Mouse (Mus musculus): ENCODE measurements around the gene Mras. TPM values are rescaled to one million over a fixed set of nuclear protein-coding genes. Genes with fewer than 3 reads are reported as not detected.

Gene Mras
- polyA plus RNA-seq, 1 experiment from 2014 or later = 29.6 TPM

- H3K9ac ChIP-seq = no peak overlapping the region
- no peaks in the 10 kb centered on the region for H3K9me3 ChIP-seq
- no peaks in the 10 kb centered on the region for H3K4me1 ChIP-seq
- no peak overlapping the region for H3K27ac ChIP-seq
- no peak overlapping the region for H3K4me3 ChIP-seq
- no peak for ATAC-seq (ENCODE audit: low FRiP score, low read depth)
- WGBS = 42% methylated on average over 12 of the region's 12 CpGs
- no peak overlapping the region for H3K4me2 ChIP-seq (replicated peaks)
- no peaks in the 10 kb centered on the region for H3K36me3 ChIP-seq
- no peaks in the 10 kb centered on the region for H3K27me3 ChIP-seq
Measured at GRCm38 (mm10) chr9:99458529-99459208, 21.5 kb upstream of the Mras start.

- no peaks in the 10 kb centered on the region for H3K36me3 ChIP-seq
- H3K27me3 ChIP-seq = peaks cover 23% of the 10 kb centered on the region
- no peaks in the 10 kb centered on the region for H3K9me3 ChIP-seq
- 75% methylated on average over 4 of the region's 4 CpGs for WGBS
- H3K4me2 ChIP-seq (replicated peaks) = no peak overlapping the region
- peaks cover 5% of the 10 kb centered on the region; the same call in 1 of the 2 replicates for H3K4me1 ChIP-seq
- no peak overlapping the region for H3K9ac ChIP-seq
- H3K27ac ChIP-seq = no peak overlapping the region
- no peak for ATAC-seq (ENCODE audit: low FRiP score, low read depth)
- no peak overlapping the region for H3K4me3 ChIP-seq
Measured at GRCm38 (mm10) chr9:99454211-99454610, 17.0 kb upstream of the Mras start.

- 5% methylated on average over 14 of the region's 14 CpGs for WGBS
- H3K4me2 ChIP-seq (replicated peaks) = peak within 1 kb of the TSS; percentile 48
- H3K4me1 ChIP-seq = peaks cover 5% of the 10 kb centered on the region; the same call in 1 of the 2 replicates
- no peaks in the 10 kb centered on the region for H3K9me3 ChIP-seq
- H3K9ac ChIP-seq = no peak within 1 kb of the TSS
- no peaks in the 10 kb centered on the region for H3K36me3 ChIP-seq
- ATAC-seq (ENCODE audit: low FRiP score, low read depth) = no peak
- peak within 1 kb of the TSS; percentile 19 for H3K4me3 ChIP-seq
- no peak within 1 kb of the TSS for H3K27ac ChIP-seq
- H3K27me3 ChIP-seq = peaks cover 23% of the 10 kb centered on the region
Measured at GRCm38 (mm10) chr9:99451161-99451560, 14.0 kb upstream of the Mras start, which contains the start of gene Nme9. Gene Nme9, plus strand, starts transcription at chr9:99451475.

DNA sequence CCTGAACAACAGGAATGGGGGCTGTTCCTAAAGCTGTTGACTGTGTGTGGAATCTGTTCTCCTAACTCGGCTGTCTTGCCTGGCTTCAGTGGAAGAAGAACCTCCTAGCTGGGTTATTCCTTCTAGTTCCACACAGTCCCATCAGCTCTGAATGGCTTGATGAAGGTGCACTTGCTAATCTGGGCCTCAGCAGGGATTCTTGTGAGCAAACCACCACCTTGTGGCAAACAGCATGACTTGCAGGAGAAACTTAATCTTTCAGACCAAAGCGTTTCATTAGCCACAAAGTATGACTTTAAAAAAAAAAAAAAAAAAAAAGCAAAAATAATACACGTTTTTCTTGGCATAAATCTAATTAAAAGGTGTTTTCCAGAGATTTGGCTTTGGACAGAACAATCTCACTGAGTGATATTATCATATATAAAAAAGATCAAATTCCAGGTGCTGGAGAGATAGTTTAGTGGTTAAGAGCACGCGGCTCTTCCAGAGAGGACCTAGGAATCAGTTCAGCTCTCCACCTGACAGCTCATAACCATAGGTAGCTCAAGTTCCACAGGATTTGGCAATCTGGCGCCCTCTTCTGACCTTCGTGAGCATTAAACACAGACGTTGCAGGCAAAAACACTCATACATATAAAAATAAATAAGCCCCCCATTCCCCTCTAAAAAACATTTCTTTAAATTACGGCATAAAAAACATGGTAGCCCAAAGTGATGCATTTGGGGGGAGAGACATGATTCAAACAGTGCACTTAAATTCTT is 12.9 kb upstream of the Mras start:
- WGBS = 41% methylated on average over 9 of the region's 9 CpGs
- H3K4me3 ChIP-seq = no peak overlapping the region
- no peaks in the 10 kb centered on the region for H3K9me3 ChIP-seq
- H3K4me1 ChIP-seq = peaks cover 7% of the 10 kb centered on the region
- H3K4me2 ChIP-seq (replicated peaks) = no peak overlapping the region
- no peak for ATAC-seq (ENCODE audit: low FRiP score, low read depth)
- H3K36me3 ChIP-seq = no peaks in the 10 kb centered on the region
- H3K27me3 ChIP-seq = peaks cover 23% of the 10 kb centered on the region
- H3K9ac ChIP-seq = no peak overlapping the region
- H3K27ac ChIP-seq = no peak overlapping the region

- ATAC-seq (ENCODE audit: low FRiP score, low read depth) = no peak
- Histone ChIP-seq H3K27ac (no peak overlapping the region), H3K4me2 (replicated peaks) (no peak overlapping the region), H3K9me3 (no peaks in the 10 kb centered on the region), H3K4me3 (no peak overlapping the region), H3K27me3 (peaks cover 19% of the 10 kb centered on the region), H3K9ac (no peak overlapping the region), H3K36me3 (no peaks in the 10 kb centered on the region), H3K4me1 (peaks cover 12% of the 10 kb centered on the region)
- 72% methylated on average over 3 of the region's 3 CpGs for WGBS
Measured at GRCm38 (mm10) chr9:99447323-99447722, 10.1 kb upstream of the Mras start.

DNA sequence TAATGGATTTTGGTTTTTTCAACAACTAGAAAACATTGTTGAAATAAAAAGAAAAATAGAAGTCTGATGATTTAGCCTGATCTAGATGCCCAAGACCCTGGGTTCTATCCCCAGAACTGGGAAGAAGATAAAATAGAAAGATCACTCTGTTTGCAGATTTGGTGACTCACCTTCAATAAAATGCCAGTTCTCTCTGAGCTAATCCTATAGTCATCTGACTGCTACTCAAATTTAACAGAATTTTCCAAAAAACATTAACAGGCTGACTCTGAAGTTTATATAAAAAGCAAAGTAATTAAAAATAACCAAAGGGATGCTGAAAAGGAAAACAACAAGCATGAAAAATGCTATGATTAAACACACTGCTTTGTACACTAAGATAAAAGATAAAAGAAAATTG is 9.1 kb upstream of the Mras start:
- Histone ChIP-seq H3K27ac (no peak overlapping the region), H3K4me2 (replicated peaks) (no peak overlapping the region), H3K4me3 (no peak overlapping the region), H3K27me3 (peaks cover 13% of the 10 kb centered on the region), H3K9me3 (no peaks in the 10 kb centered on the region), H3K36me3 (no peaks in the 10 kb centered on the region), H3K4me1 (peaks cover 8% of the 10 kb centered on the region; the same call in 1 of the 2 replicates), H3K9ac (no peak overlapping the region)
- ATAC-seq (ENCODE audit: low FRiP score, low read depth) = no peak

DNA sequence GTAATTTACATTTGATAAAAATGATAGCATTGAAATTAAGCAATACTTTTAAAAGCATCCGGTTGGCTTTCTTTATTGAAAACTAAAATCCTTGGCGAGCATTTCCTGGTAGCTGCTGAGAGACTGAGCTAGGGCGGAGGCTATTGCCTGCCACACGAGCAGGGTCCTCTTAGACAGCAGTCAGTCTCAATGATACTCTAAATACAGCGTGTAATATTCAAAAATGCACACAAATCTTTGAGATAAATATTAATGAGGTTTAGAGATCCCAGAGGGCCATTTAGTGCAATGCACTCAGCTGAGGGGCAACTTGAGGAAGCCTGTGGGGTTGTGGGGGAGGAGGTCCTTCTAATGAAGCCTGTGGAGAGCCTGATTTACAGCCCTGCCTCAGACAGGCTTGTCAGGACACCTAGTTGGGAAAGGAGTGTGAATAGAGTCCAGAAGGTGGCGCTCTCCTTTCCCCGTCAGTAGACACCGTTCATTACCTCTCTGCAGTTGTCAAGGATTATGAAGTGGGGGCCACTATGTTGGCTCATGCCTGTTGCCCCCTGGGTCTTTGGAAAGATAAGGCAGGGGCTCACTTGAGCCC is 7.5 kb upstream of the Mras start:
- Histone ChIP-seq H3K4me1 (peaks cover 6% of the 10 kb centered on the region; the same call in 1 of the 2 replicates), H3K27ac (no peak overlapping the region), H3K9ac (no peak overlapping the region), H3K36me3 (no peaks in the 10 kb centered on the region), H3K4me3 (no peak overlapping the region), H3K27me3 (peaks cover 6% of the 10 kb centered on the region; the same call in 1 of the 2 replicates), H3K4me2 (replicated peaks) (no peak overlapping the region), H3K9me3 (no peaks in the 10 kb centered on the region)
- WGBS = 30% methylated on average over 8 of the region's 8 CpGs
- no peak for ATAC-seq (ENCODE audit: low FRiP score, low read depth)

- Histone ChIP-seq H3K4me3 (no peak overlapping the region), H3K9ac (no peak overlapping the region), H3K27ac (no peak overlapping the region), H3K27me3 (peaks cover 29% of the 10 kb centered on the region), H3K9me3 (no peaks in the 10 kb centered on the region), H3K4me2 (replicated peaks) (no peak overlapping the region), H3K36me3 (no peaks in the 10 kb centered on the region), H3K4me1 (peaks cover 13% of the 10 kb centered on the region)
- ATAC-seq (ENCODE audit: low FRiP score, low read depth) = no peak
- WGBS = 88% methylated on average over 4 of the region's 4 CpGs
Measured at GRCm38 (mm10) chr9:99441647-99442433, 4.7 kb upstream of the Mras start.

GRCm38 (mm10) chr9:99440941-99441340 is 3.8 kb upstream of the Mras start:
- peaks cover 13% of the 10 kb centered on the region for H3K4me1 ChIP-seq
- 69% methylated on average over 5 of the region's 5 CpGs for WGBS

GRCm38 (mm10) chr9:99439064-99439463 is 1.9 kb upstream of the Mras start:
- H3K27me3 ChIP-seq = peaks cover 27% of the 10 kb centered on the region
- peaks cover 24% of the 10 kb centered on the region for H3K4me1 ChIP-seq
- H3K27ac ChIP-seq = no peak overlapping the region
- ATAC-seq (ENCODE audit: low FRiP score, low read depth) = no peak
- no peak overlapping the region for H3K9ac ChIP-seq
- H3K9me3 ChIP-seq = no peaks in the 10 kb centered on the region
- H3K4me2 ChIP-seq (replicated peaks) = no peak overlapping the region
- no peak overlapping the region for H3K4me3 ChIP-seq
- no peaks in the 10 kb centered on the region for H3K36me3 ChIP-seq
- WGBS = 76% methylated on average over 8 of the region's 8 CpGs

More at GRCm38 (mm10) chr9:99440941-99441340, 3.8 kb upstream of the Mras start:
- H3K27ac ChIP-seq = no peak overlapping the region
- H3K4me3 ChIP-seq = no peak overlapping the region
- no peak overlapping the region for H3K4me2 ChIP-seq (replicated peaks)
- peaks cover 29% of the 10 kb centered on the region for H3K27me3 ChIP-seq
- no peaks in the 10 kb centered on the region for H3K9me3 ChIP-seq
- H3K9ac ChIP-seq = no peak overlapping the region
- ATAC-seq (ENCODE audit: low FRiP score, low read depth) = no peak
- H3K36me3 ChIP-seq = no peaks in the 10 kb centered on the region

- peaks cover 27% of the 10 kb centered on the region for H3K27me3 ChIP-seq
- peak overlapping the region; percentile 89; the same call in 1 of the 2 replicates for H3K4me2 ChIP-seq (replicated peaks)
- no peak overlapping the region for H3K27ac ChIP-seq
- no peak for ATAC-seq (ENCODE audit: low FRiP score, low read depth)
- no peaks in the 10 kb centered on the region for H3K36me3 ChIP-seq
- H3K4me1 ChIP-seq = peaks cover 34% of the 10 kb centered on the region
- WGBS = 78% methylated on average over 12 of the region's 12 CpGs
- no peak overlapping the region for H3K4me3 ChIP-seq
- H3K9me3 ChIP-seq = no peaks in the 10 kb centered on the region
- H3K9ac ChIP-seq = no peak overlapping the region
Measured at GRCm38 (mm10) chr9:99437781-99438565, 792 bp upstream of the Mras start.
